Mouse (Mus musculus) CH12.LX (cell line): ENCODE measurements around the gene Inpp5e. TPM values are rescaled to one million over a fixed set of nuclear protein-coding genes. Genes with fewer than 3 reads are reported as not detected.

Experiments used
- DNase-seq: peaks from one replicate; pipeline ENCODE4 v3.0.0-alpha.2; 2013; ENCODE audit errors: extremely low read depth
- H3K27ac ChIP-seq: 2 replicates; pipeline ENCODE4 v1.5.1; 2012; ENCODE audit warnings: low read depth, mild to moderate bottlenecking, control low read depth, moderate library complexity; ENCODE audit not compliant: insufficient read depth
- H3K27me3 ChIP-seq: replicated peaks from 2 replicates; pipeline ENCODE3; 2012; ENCODE audit warnings: inconsistent platforms
- H3K36me3 ChIP-seq, 2 experiments: replicated peaks in 1 of 2; 2 replicates each; pipeline versions ENCODE3 to v1.6.1; 2012; ENCODE audit warnings: inconsistent platforms in 1 of 2, low read length in 1 of 2, mild to moderate bottlenecking in 1 of 2, mixed read lengths in 1 of 2, moderate library complexity in 1 of 2; ENCODE audit not compliant: control insufficient read depth in 1 of 2, insufficient read depth in 1 of 2
- H3K4me1 ChIP-seq, 2 experiments: 2 replicates each; pipeline ENCODE4 v1.6.1; 2012; ENCODE audit warnings: inconsistent platforms in 1 of 2, moderate library complexity in 1 of 2; ENCODE audit not compliant: insufficient read depth in 2 of 2, control insufficient read depth in 1 of 2
- H3K4me2 ChIP-seq: 2 replicates; pipeline ENCODE4 v1.6.1; 2012; ENCODE audit warnings: low read depth, mild to moderate bottlenecking, control low read depth; ENCODE audit not compliant: poor library complexity, insufficient read depth, severe bottlenecking
- H3K4me3 ChIP-seq, 3 experiments: fragments of 150-350 bp in 1 of 3; sonication (generic) in 1 of 3; replicated peaks in 1 of 3; 2 replicates each; pipeline versions ENCODE3 to v1.5.1; 2011 to 2012; ENCODE audit warnings: low read depth in 2 of 3, low read length in 2 of 3, mild to moderate bottlenecking in 2 of 3, moderate library complexity in 2 of 3, control low read depth in 1 of 3, improper control_type of control experiment in 1 of 3, inconsistent platforms in 1 of 3, mixed read lengths in 1 of 3; ENCODE audit not compliant: poor library complexity in 1 of 3
- H3K79me2 ChIP-seq: replicated peaks from 2 replicates; pipeline ENCODE4 v1.6.1; 2012; ENCODE audit warnings: mild to moderate bottlenecking, moderate library complexity; ENCODE audit not compliant: control insufficient read depth, poor library complexity, insufficient read depth, severe bottlenecking; ENCODE audit errors: extremely low read depth
- H3K9ac ChIP-seq: 2 replicates; pipeline ENCODE4 v1.6.1; 2012; ENCODE audit warnings: low read depth, mild to moderate bottlenecking, control low read depth, moderate library complexity; ENCODE audit not compliant: insufficient read depth
- H3K9me3 ChIP-seq: replicated peaks from 2 replicates; pipeline ENCODE3; 2012; ENCODE audit warnings: low read length, inconsistent platforms, mixed read lengths
- BHLHE40 ChIP-seq: IDR thresholded peaks from 2 replicates; pipeline ENCODE4 v1.6.1; 2011; ENCODE audit warnings: mild to moderate bottlenecking, low read depth, low read length, improper control_type of control experiment
- CHD1 ChIP-seq: IDR thresholded peaks from 2 replicates; pipeline ENCODE4 v1.6.1; 2012; ENCODE audit warnings: low read depth, low read length, improper control_type of control experiment, inconsistent platforms
- CHD2 ChIP-seq: IDR thresholded peaks from 2 replicates; pipeline ENCODE4 v1.6.1; 2011; ENCODE audit warnings: low read length, improper control_type of control experiment
- ELF1 ChIP-seq: IDR thresholded peaks from 2 replicates; pipeline ENCODE4 v1.6.1; 2014; ENCODE audit warnings: low read depth, mild to moderate bottlenecking, inconsistent platforms, low read length, improper control_type of control experiment
- EP300 ChIP-seq: IDR thresholded peaks from 2 replicates; pipeline ENCODE4 v1.6.1; 2011; ENCODE audit warnings: low read length, improper control_type of control experiment
- ETS1 ChIP-seq: conservative IDR thresholded peaks from 2 replicates; pipeline ENCODE4 v1.6.1; 2012; ENCODE audit warnings: low read depth, mild to moderate bottlenecking, inconsistent platforms, low read length, improper control_type of control experiment, moderate library complexity
- GABPA ChIP-seq: IDR thresholded peaks from 2 replicates; pipeline ENCODE4 v1.6.1; 2012; ENCODE audit warnings: low read depth, low read length, improper control_type of control experiment, inconsistent platforms; ENCODE audit not compliant: insufficient replicate concordance
- IRF4 ChIP-seq: IDR thresholded peaks from 2 replicates; pipeline ENCODE4 v1.6.1; 2014; ENCODE audit warnings: low read depth, mild to moderate bottlenecking, inconsistent platforms, low read length, improper control_type of control experiment
- JUN ChIP-seq: IDR thresholded peaks from 2 replicates; pipeline ENCODE4 v1.6.1; 2011; ENCODE audit warnings: low read depth, mild to moderate bottlenecking, low read length, improper control_type of control experiment, moderate library complexity; ENCODE audit not compliant: insufficient read depth
- JUND ChIP-seq: conservative IDR thresholded peaks from 2 replicates; pipeline ENCODE4 v1.6.1; 2011; ENCODE audit warnings: low read depth, low read length, improper control_type of control experiment
- KAT2A ChIP-seq: IDR thresholded peaks from 2 replicates; pipeline ENCODE4 v1.6.1; 2012; ENCODE audit warnings: low read length, improper control_type of control experiment, inconsistent platforms; ENCODE audit not compliant: insufficient replicate concordance
- MAZ ChIP-seq: IDR thresholded peaks from 2 replicates; pipeline ENCODE4 v1.6.1; 2012; ENCODE audit warnings: low read depth, mild to moderate bottlenecking, inconsistent platforms, low read length, improper control_type of control experiment, moderate library complexity
- MEF2A ChIP-seq: IDR thresholded peaks from 2 replicates; pipeline ENCODE4 v1.6.1; 2014; ENCODE audit warnings: low read depth, mild to moderate bottlenecking, inconsistent platforms, low read length, improper control_type of control experiment, borderline replicate concordance
- NRF1 ChIP-seq: IDR thresholded peaks from 2 replicates; pipeline ENCODE4 v1.6.1; 2014; ENCODE audit warnings: low read depth, mild to moderate bottlenecking, inconsistent platforms, low read length, improper control_type of control experiment, moderate library complexity
- POLR2AphosphoS2 ChIP-seq: IDR thresholded peaks from 2 replicates; pipeline ENCODE4 v1.6.1; 2011; ENCODE audit warnings: low read depth, low read length, improper control_type of control experiment
- RCOR1 ChIP-seq: conservative IDR thresholded peaks from 2 replicates; pipeline ENCODE4 v1.6.1; 2012; ENCODE audit warnings: low read depth, mild to moderate bottlenecking, inconsistent platforms, low read length, improper control_type of control experiment
- SIN3A ChIP-seq: IDR thresholded peaks from 2 replicates; pipeline ENCODE4 v1.6.1; 2012; ENCODE audit warnings: low read length, improper control_type of control experiment, inconsistent platforms
- TCF12 ChIP-seq: IDR thresholded peaks from 2 replicates; pipeline ENCODE4 v1.6.1; 2014; ENCODE audit warnings: low read depth, mild to moderate bottlenecking, inconsistent platforms, low read length, improper control_type of control experiment
- USF1 ChIP-seq: IDR thresholded peaks from 2 replicates; pipeline ENCODE4 v1.6.1; 2014; ENCODE audit warnings: low read depth, mild to moderate bottlenecking, inconsistent platforms, low read length, improper control_type of control experiment
- USF2 ChIP-seq: conservative IDR thresholded peaks from 2 replicates; pipeline ENCODE4 v1.6.1; 2011; ENCODE audit warnings: low read depth, low read length, improper control_type of control experiment
- ZNF384 ChIP-seq: IDR thresholded peaks from 2 replicates; pipeline ENCODE4 v1.6.1; 2012; ENCODE audit warnings: low read depth, low read length, improper control_type of control experiment, inconsistent platforms
- dilution Hi-C: fragments of 300-500 bp; cut with MboI; formaldehyde crosslinking; loops from 2 replicates; pipeline ENCODE4 v1.14.3; 2020; ENCODE audit warnings: low sequenced_read_pairs; ENCODE audit not compliant: extremely low pct_unique_long_range_greater_than_20kb, extremely low pct_ligation_motif_present
- in situ Hi-C: fragments of 300-500 bp; cut with MboI; formaldehyde crosslinking; loops from 3 replicates; pipeline ENCODE4 v1.14.3; 2019; ENCODE audit warnings: low sequenced_read_pairs, low pct_ligation_motif_present, low pct_unique_long_range_greater_than_20kb, mixed read lengths
- polyA plus RNA-seq: library from polyadenylated mRNA; unstranded; fragments of >175 nt; gene quantifications from 2 replicates; pipeline ENCODE4 v1.2.1, GENCODE M21; 2012; ENCODE audit warnings: low read depth; ENCODE audit not compliant: insufficient read length
- total RNA-seq, 2 experiments: library from RNA; depleted of rRNA; stranded (reverse); fragments of 300-350 nt in 1 of 2; fragments of >200 nt in 1 of 2; gene quantifications; 2 replicates each; pipeline ENCODE4 v1.2.3; 2012 to 2014

The Inpp5e gene
- total and polyA plus RNA-seq, 3 experiments: 5.2 to 10.2 (median 9.6) TPM

- H3K4me3 ChIP-seq: no peak overlapping the region
Measured at GRCm38 (mm10) chr2:26403306-26403705, 5.7 kb downstream of the Inpp5e start.

DNA sequence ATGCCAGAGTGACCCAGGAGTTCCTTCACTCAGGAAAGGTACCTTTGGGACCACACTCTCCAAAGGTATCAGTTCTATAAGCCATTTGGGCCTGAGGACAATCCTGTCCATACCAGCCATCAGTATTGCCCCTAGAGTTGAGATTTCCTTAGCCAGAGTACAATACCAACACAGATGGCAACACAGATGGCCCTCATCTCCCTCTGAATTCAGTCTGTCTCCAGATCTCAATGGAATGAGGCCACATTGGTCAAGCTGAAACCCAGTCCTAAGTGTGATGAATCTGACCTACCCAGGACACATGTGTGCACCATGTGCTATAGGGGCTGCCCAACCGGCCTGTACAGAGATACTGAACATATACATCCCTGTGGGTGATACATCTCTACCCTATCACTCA is 6.7 kb downstream of the Inpp5e start:
- no peak overlapping the region for H3K9ac ChIP-seq
- H3K79me2 ChIP-seq: no peaks in the 10 kb centered on the region
- H3K27ac ChIP-seq: no peak overlapping the region
- H3K9me3 ChIP-seq: no peaks in the 10 kb centered on the region
- H3K27me3 ChIP-seq: no peaks in the 10 kb centered on the region
- dilution Hi-C loops: no loop called here
- DNase-seq: no peak
- H3K4me1 ChIP-seq: peaks cover 3 to 24% of the 10 kb centered on the region in 2 experiments
- peaks cover 53 to 83% of the 10 kb centered on the region in 2 experiments for H3K36me3 ChIP-seq
- in situ Hi-C loops: no loop called here
- H3K4me2 ChIP-seq: no peak overlapping the region
- TF ChIP-seq ETS1 (no peak), IRF4 (no peak), NRF1 (no peak), POLR2AphosphoS2 (no peak), USF2 (no peak), ELF1 (no peak), USF1 (no peak), RCOR1 (no peak), EP300 (no peak), CHD2 (no peak)
- H3K4me3 ChIP-seq: no peak overlapping the region

More at GRCm38 (mm10) chr2:26403306-26403705, 5.7 kb downstream of the Inpp5e start:
- in situ Hi-C loops (no loop called here), dilution Hi-C loops (no loop called here)
- Histone ChIP-seq H3K4me1 (peaks cover 10 to 35% of the 10 kb centered on the region in 2 experiments), H3K27me3 (no peaks in the 10 kb centered on the region), H3K9me3 (no peaks in the 10 kb centered on the region), H3K36me3 (peaks cover 45 to 82% of the 10 kb centered on the region in 2 experiments), H3K4me2 (no peak overlapping the region), H3K9ac (no peak overlapping the region), H3K79me2 (no peaks in the 10 kb centered on the region), H3K27ac (no peak overlapping the region)
- DNase-seq: no peak
- no peak for TF ChIP-seq SIN3A
- TF ChIP-seq ZNF384: no peak
- no peak for TF ChIP-seq MEF2A
- TF ChIP-seq JUND: no peak
- TF ChIP-seq CHD1: no peak
- no peak for TF ChIP-seq BHLHE40
- TF ChIP-seq GABPA: no peak
- no peak for TF ChIP-seq JUN
- no peak for TF ChIP-seq KAT2A
- TF ChIP-seq TCF12: no peak
- no peak for TF ChIP-seq EP300
- TF ChIP-seq MAZ: no peak
- TF ChIP-seq POLR2AphosphoS2: no peak
